Mouse (Mus musculus) heart, postnatal 0 days (tissue): ENCODE measurements around the gene Apbb1.

Experiments
- CTCF ChIP-seq: IDR thresholded peaks from 2 replicates; pipeline ENCODE4 v1.5.1; 2016; ENCODE audit warnings: antibody characterized with exemption, control low read depth, low read depth
- EP300 ChIP-seq: IDR thresholded peaks from 2 replicates; pipeline ENCODE4 v1.6.1; 2016; ENCODE audit warnings: antibody characterized with exemption, low read depth

DNA sequence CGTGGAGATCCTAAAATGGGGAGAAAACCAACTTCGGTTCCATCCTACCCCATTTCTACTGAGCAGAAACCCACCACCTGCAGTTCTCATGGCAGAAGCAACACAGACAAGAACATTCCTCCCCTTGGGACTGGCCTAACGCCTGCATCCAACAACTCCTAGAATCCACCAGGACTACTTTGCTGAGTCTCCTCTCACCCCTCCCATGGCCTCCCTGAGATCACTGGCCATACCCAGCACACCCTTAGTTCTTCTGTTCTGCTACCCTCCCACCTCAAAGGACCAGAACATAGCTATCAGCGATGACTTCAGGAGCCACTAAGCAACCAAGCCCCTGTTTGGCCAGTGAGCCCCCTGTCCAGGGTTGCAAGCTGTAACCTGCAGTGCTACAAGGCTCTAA, 10.7 kb downstream of the Apbb1 start:
- no peak for TF ChIP-seq CTCF
- TF ChIP-seq EP300 = no peak
